Mouse (Mus musculus) CD4-positive, CD25-positive, alpha-beta regulatory T cell, adult 9 weeks (primary cell): Measurements from ENCODE around the gene Cacng5. TPM values are rescaled to one million over a fixed set of nuclear protein-coding genes. Genes with fewer than 3 reads are reported as not detected.

ENCODE experiments used
- polyA plus RNA-seq: library from polyadenylated mRNA; unstranded; fragments of 100-300 nt; shearing (Covaris generic); gene quantifications from one replicate; pipeline ENCODE4 v1.2.1, GENCODE M21; 2017

Cacng5 gene
- polyA plus RNA-seq, result not detected

DNA sequence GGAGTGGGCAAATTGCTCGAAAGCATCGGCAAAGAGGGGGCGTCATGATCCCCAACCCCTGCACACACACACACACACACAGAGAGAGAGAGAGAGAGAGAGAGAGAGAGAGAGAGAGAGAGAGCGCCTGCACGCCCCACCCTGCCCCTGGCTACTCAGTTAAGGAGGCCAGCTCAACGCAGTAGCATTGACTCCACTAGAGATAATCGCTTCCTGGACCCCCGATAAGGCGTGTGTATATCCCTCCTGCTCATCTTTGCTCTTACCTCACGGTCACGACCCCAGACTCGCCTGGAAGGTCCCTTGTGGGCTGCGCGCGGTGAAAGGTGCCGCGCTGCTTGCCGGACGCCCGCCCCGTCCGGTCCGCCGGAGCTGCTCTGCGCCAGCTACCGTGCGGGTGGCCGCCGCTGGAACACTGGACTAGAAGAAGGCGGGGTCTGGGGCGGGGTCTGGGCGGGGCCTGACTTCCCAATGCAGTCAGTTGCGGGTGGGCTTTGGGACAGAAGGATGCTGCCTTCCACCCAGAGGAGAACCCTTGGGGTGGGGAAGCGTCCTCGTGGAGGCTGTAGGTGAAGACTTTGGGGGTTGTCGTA lies at the start of gene Cacng5:
Cacng5 (minus strand) TSS at position 422 of the 593 bp plus-strand sequence.

Other genes starting within 250 kb of the Cacng5 start
- not detected for gene Cacng1, start 198.5 kb downstream of the Cacng5 start, polyA plus RNA-seq
- not detected for gene Cacng4, start 120.5 kb downstream of the Cacng5 start, polyA plus RNA-seq